Mouse (Mus musculus): ENCODE measurements around the gene Agap3. TPM values are rescaled to one million over a fixed set of nuclear protein-coding genes. Genes with fewer than 3 reads are reported as not detected.

The Agap3 gene
- polyA plus RNA-seq, 1 experiment = not detected

- H3K27ac ChIP-seq (ENCODE audit: insufficient read depth, low read depth, low read length) = peak within 1 kb of the TSS; percentile 74
- TF ChIP-seq CTCF (IDR thresholded peaks at IDR 0.05; ENCODE audit: insufficient read depth, low read depth, low read length) = no peak
- peak; percentile 89 for TF ChIP-seq POLR2A (IDR thresholded peaks at IDR 0.05; ENCODE audit: insufficient read depth, low read depth, low read length)
- WGBS = under 1% methylated on average over 60 of the region's 60 CpGs
- peak within 1 kb of the TSS; percentile 76 for H3K4me3 ChIP-seq (ENCODE audit: insufficient read depth, low read depth, low read length)
- H3K4me1 ChIP-seq (ENCODE audit: control insufficient read depth, insufficient read depth, low read length) = peaks cover 31% of the 10 kb centered on the region
Measured at GRCm38 (mm10) chr5:24444746-24445427, 7.1 kb upstream of the Agap3 start, which contains the start of gene Fastk. TSS of gene Fastk (minus strand) at chr5:24445287.

- TF ChIP-seq CTCF (IDR thresholded peaks at IDR 0.05; ENCODE audit: insufficient read depth, low read depth, low read length) (no peak), POLR2A (IDR thresholded peaks at IDR 0.05; ENCODE audit: insufficient read depth, low read depth, low read length) (no peak)
- Histone ChIP-seq H3K27ac (ENCODE audit: insufficient read depth, low read depth, low read length) (peak overlapping the region; percentile 74), H3K4me3 (ENCODE audit: insufficient read depth, low read depth, low read length) (peak overlapping the region; percentile 76), H3K4me1 (ENCODE audit: control insufficient read depth, insufficient read depth, low read length) (peaks cover 30% of the 10 kb centered on the region)
- WGBS = 54% methylated on average over 20 of the region's 20 CpGs
Measured at GRCm38 (mm10) chr5:24445428-24446080, 6.4 kb upstream of the Agap3 start.

- TF ChIP-seq CTCF (IDR thresholded peaks at IDR 0.05; ENCODE audit: insufficient read depth, low read depth, low read length) (no peak), POLR2A (IDR thresholded peaks at IDR 0.05; ENCODE audit: insufficient read depth, low read depth, low read length) (no peak)
- H3K4me3 ChIP-seq (ENCODE audit: insufficient read depth, low read depth, low read length) = no peak overlapping the region
- no peak overlapping the region for H3K27ac ChIP-seq (ENCODE audit: insufficient read depth, low read depth, low read length)
- WGBS = 94% methylated on average over 7 of the region's 7 CpGs
- peaks cover 31% of the 10 kb centered on the region for H3K4me1 ChIP-seq (ENCODE audit: control insufficient read depth, insufficient read depth, low read length)
Measured at GRCm38 (mm10) chr5:24446630-24447029, 5.3 kb upstream of the Agap3 start.

GRCm38 (mm10) chr5:24447624-24448298 lies 4.2 kb upstream of the Agap3 start, which contains the start of gene Tmub1:
TSS of gene Tmub1 (minus strand) at chr5:24447854.
- H3K4me1 ChIP-seq (ENCODE audit: control insufficient read depth, insufficient read depth, low read length) = peaks cover 32% of the 10 kb centered on the region
- TF ChIP-seq POLR2A (IDR thresholded peaks at IDR 0.05; ENCODE audit: insufficient read depth, low read depth, low read length) (no peak; the same call in 1 of the 2 replicates), CTCF (IDR thresholded peaks at IDR 0.05; ENCODE audit: insufficient read depth, low read depth, low read length) (no peak)
- peak within 1 kb of the TSS; percentile 52 for H3K27ac ChIP-seq (ENCODE audit: insufficient read depth, low read depth, low read length)
- peak within 1 kb of the TSS; percentile 87 for H3K4me3 ChIP-seq (ENCODE audit: insufficient read depth, low read depth, low read length)
- WGBS = 2% methylated on average over 34 of the region's 34 CpGs

GRCm38 (mm10) chr5:24451264-24452029 lies 530 bp upstream of the Agap3 start:
- peaks cover 41% of the 10 kb centered on the region for H3K4me1 ChIP-seq (ENCODE audit: control insufficient read depth, insufficient read depth, low read length)

GRCm38 (mm10) chr5:24452691-24453233 lies 785 bp downstream of the Agap3 start:
- Histone ChIP-seq H3K4me1 (ENCODE audit: control insufficient read depth, insufficient read depth, low read length) (peaks cover 38% of the 10 kb centered on the region), H3K4me3 (ENCODE audit: insufficient read depth, low read depth, low read length) (peak overlapping the region; percentile 93), H3K27ac (ENCODE audit: insufficient read depth, low read depth, low read length) (peak overlapping the region; percentile 67)
- TF ChIP-seq POLR2A (IDR thresholded peaks at IDR 0.05; ENCODE audit: insufficient read depth, low read depth, low read length) (no peak), CTCF (IDR thresholded peaks at IDR 0.05; ENCODE audit: insufficient read depth, low read depth, low read length) (no peak)
- WGBS = under 1% methylated on average over 29 of the region's 29 CpGs

More at GRCm38 (mm10) chr5:24451264-24452029, 530 bp upstream of the Agap3 start:
- TF ChIP-seq POLR2A (IDR thresholded peaks at IDR 0.05; ENCODE audit: insufficient read depth, low read depth, low read length) (peak; percentile 79), CTCF (IDR thresholded peaks at IDR 0.05; ENCODE audit: insufficient read depth, low read depth, low read length) (no peak)
- Histone ChIP-seq H3K27ac (ENCODE audit: insufficient read depth, low read depth, low read length) (peak overlapping the region; percentile 99), H3K4me3 (ENCODE audit: insufficient read depth, low read depth, low read length) (peak overlapping the region; percentile 93)
- WGBS = 3% methylated on average over 66 of the region's 66 CpGs

GRCm38 (mm10) chr5:24453283-24453984 lies 1.5 kb downstream of the Agap3 start:
- no peak for TF ChIP-seq POLR2A (IDR thresholded peaks at IDR 0.05; ENCODE audit: insufficient read depth, low read depth, low read length)
- TF ChIP-seq CTCF (IDR thresholded peaks at IDR 0.05; ENCODE audit: insufficient read depth, low read depth, low read length) = no peak
- peaks cover 35% of the 10 kb centered on the region for H3K4me1 ChIP-seq (ENCODE audit: control insufficient read depth, insufficient read depth, low read length)
- WGBS = 15% methylated on average over 5 of the region's 5 CpGs
- peak overlapping the region; percentile 93 for H3K4me3 ChIP-seq (ENCODE audit: insufficient read depth, low read depth, low read length)
- H3K27ac ChIP-seq (ENCODE audit: insufficient read depth, low read depth, low read length) = 0 out of 2 replicates have a peak overlapping the region, but pooled peaks have one; percentile 3

- Histone ChIP-seq H3K27ac (ENCODE audit: insufficient read depth, low read depth, low read length) (no peak overlapping the region), H3K4me3 (ENCODE audit: insufficient read depth, low read depth, low read length) (no peak overlapping the region), H3K4me1 (ENCODE audit: control insufficient read depth, insufficient read depth, low read length) (peaks cover 35% of the 10 kb centered on the region)
- TF ChIP-seq CTCF (IDR thresholded peaks at IDR 0.05; ENCODE audit: insufficient read depth, low read depth, low read length) (no peak), POLR2A (IDR thresholded peaks at IDR 0.05; ENCODE audit: insufficient read depth, low read depth, low read length) (no peak)
- WGBS = 24% methylated on average over 2 of the region's 2 CpGs
Measured at GRCm38 (mm10) chr5:24453985-24454303, 2.0 kb downstream of the Agap3 start.

Measured in olfactory bulb, adult 2 months (tissue).